Mouse (Mus musculus): ENCODE results near the gene Gm30191.
A peak's percentile ranks its signal among the peaks of the same experiment; 100 is the strongest.
"Not testable (repeated sequence)": the region's sequence is repeated elsewhere in the genome, so short reads cannot be mapped to it uniquely, and the experiment has no call there.

The Gm30191 gene

GRCm38 (mm10) chr4:134287168-134287564 lies 40.4 kb downstream of the Gm30191 start:
- peak; percentile 95 for DNase-seq (ENCODE audit: low read depth, low spot score)

- DNase-seq (ENCODE audit: low read depth, low spot score): peak; percentile 94
Observed at GRCm38 (mm10) chr4:134287575-134288025, 40.9 kb downstream of the Gm30191 start, which contains the start of gene Pdik1l. Gene Pdik1l (minus strand): TSS chr4:134287895.

- peak; percentile 29 for DNase-seq (ENCODE audit: low read depth, low spot score)
Observed at GRCm38 (mm10) chr4:134288397-134289256, 41.9 kb downstream of the Gm30191 start.

- DNase-seq (ENCODE audit: low read depth, low spot score): peak; percentile 75
Observed at GRCm38 (mm10) chr4:134292067-134292466, 45.3 kb downstream of the Gm30191 start.

- no peak for DNase-seq (ENCODE audit: low read depth, low spot score)
Observed at GRCm38 (mm10) chr4:134293061-134293691, 46.4 kb downstream of the Gm30191 start.

- no peak for DNase-seq (ENCODE audit: low read depth, low spot score)
Observed at GRCm38 (mm10) chr4:134293692-134294163, 47.0 kb downstream of the Gm30191 start.

- DNase-seq (ENCODE audit: low read depth, low spot score): not testable (repeated sequence)
Observed at GRCm38 (mm10) chr4:134296096-134296495, 49.4 kb downstream of the Gm30191 start.

GRCm38 (mm10) chr4:134296523-134296922 lies 49.8 kb downstream of the Gm30191 start:
- peak; percentile 33 for DNase-seq (ENCODE audit: low read depth, low spot score)

GRCm38 (mm10) chr4:134297369-134297768 lies 50.6 kb downstream of the Gm30191 start:
- DNase-seq (ENCODE audit: low read depth, low spot score): no peak

- DNase-seq (ENCODE audit: low read depth, low spot score): no peak
Observed at GRCm38 (mm10) chr4:134298626-134299497, 52.1 kb downstream of the Gm30191 start.

GRCm38 (mm10) chr4:134299498-134299810 lies 52.7 kb downstream of the Gm30191 start:
- no peak for DNase-seq (ENCODE audit: low read depth, low spot score)

Measured in A20 (cell line).